Mouse (Mus musculus): Measurements from ENCODE around the gene Xylb. TPM values are rescaled to one million over a fixed set of nuclear protein-coding genes. Genes with fewer than 3 reads are reported as not detected.

The Xylb gene
- 0.99 and 1.2 TPM in 2 replicates for polyA plus RNA-seq (2015; fragmentation: Nextera tagmentation; extraction: Ambion mirVana)

DNA sequence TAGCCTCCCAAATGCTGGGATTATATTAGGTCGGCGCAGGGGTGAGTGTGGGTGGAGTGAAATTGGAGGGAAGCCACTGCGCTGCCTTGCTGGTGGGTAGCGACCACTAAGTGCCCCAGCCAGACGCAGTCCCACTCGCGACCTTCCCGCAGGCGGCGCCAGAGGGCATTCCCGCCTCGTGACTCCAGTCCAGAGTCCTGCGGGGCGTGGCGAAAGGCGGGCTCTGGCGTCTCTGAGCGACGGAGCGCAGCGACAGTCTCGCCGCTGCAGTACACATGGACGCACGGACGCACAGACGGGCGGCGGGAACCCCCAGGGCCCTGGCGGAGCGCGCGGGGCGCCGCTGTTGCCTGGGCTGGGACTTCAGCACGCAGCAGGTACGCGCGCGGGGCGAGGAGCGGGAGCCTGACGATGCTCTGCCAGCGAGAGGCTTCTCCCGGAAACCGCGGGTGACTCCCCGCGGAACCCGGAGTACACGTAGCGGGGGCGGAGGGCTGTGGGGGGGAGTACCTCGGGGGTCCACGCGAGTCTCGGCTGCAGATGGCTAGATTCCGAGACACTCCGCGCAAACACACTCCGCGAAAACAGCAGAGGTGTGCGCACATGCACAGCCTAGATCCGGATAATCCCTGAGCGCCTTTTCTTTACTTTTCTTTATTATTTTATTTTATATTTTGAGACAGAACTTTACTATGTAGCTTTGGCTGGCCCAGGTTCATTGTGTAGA lies at the start of gene Xylb:
TSS of gene Xylb (plus strand) at position 51 of the 727 bp plus-strand sequence.

DNA sequence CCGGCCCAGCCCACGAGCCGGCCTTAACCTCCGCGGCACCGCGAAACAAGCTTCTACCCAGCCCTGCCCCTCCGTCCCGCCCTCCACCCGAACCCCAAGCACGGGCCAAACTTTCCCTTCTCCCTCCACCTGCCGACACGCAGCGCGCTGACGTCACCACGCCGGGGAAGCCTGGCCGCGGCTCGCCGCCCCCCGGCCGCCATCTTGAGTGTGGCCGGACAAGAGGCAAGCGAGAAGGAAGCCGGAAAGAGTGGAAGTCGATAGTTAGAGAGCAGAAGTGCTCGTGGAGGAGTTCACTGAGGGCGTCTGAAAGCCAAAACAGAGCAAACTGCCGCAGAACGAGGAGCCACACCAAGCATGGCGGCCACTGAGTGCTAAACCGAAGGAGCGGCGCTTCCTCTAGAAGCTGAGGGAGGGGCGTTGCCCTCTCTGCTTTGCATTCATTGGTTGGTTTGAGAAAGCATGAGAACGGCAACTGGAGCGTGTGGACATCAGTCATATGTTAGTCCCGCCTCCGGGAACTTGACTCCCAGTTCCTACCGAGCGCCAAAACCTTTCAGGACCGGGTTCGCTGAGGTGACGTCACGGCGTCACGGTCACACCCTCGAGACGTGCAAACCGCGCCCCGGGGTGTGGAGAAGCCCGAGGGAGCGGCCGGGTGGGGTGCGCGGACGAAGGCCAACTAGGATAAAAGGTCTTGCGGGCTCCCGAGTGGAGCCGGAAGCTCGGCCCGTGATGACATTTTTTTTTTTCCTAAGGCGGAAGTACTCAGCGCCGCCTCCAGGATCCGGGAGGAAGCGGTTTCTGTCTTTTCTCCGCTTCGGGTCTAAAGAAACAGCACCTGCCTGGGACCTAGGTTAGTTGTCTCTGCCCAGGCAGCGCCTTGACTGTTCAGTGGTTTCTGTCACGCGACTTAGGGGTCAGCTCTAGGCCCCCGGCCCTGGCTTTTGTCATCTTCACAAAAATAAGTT lies 34.6 kb upstream of the Xylb start, which contains the start of gene Oxsr1:
TSS of gene Oxsr1 (minus strand) at position 139 of the 971 bp plus-strand sequence.

DNA sequence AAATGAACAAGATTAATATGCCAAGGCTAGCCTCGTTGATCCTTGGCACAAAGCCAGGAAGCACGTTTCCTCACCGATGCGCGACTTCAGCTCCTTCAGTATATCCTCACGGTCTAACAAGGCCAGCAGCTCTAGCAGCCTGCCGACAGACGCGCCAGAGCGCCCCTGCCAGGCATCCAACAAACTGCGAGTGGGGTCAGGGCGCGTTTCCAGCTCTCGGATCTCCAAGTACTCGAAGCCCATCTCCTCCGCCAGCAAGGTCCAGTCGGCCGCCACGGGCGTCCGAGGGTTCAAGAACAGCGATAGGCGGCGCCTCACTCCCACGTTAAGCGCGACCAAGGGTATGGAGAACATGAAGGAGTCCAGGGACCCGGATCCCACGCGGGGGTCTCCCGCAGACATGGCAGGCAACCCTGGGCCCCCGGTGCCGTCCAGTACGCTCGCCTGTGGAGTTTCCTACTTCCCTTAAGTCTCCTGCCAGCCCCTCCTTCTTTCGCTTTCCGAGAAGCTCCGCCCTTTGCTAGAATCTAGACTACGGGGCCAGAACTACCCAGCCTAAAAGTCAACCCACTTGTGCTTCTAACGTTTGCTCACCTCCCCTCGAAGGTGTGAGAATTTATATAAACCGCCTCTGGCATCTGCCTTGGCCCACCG lies 17.5 kb upstream of the Xylb start, which contains the start of gene Acaa1a:
TSS of gene Acaa1a (plus strand) at position 119 of the 654 bp plus-strand sequence.

DNA sequence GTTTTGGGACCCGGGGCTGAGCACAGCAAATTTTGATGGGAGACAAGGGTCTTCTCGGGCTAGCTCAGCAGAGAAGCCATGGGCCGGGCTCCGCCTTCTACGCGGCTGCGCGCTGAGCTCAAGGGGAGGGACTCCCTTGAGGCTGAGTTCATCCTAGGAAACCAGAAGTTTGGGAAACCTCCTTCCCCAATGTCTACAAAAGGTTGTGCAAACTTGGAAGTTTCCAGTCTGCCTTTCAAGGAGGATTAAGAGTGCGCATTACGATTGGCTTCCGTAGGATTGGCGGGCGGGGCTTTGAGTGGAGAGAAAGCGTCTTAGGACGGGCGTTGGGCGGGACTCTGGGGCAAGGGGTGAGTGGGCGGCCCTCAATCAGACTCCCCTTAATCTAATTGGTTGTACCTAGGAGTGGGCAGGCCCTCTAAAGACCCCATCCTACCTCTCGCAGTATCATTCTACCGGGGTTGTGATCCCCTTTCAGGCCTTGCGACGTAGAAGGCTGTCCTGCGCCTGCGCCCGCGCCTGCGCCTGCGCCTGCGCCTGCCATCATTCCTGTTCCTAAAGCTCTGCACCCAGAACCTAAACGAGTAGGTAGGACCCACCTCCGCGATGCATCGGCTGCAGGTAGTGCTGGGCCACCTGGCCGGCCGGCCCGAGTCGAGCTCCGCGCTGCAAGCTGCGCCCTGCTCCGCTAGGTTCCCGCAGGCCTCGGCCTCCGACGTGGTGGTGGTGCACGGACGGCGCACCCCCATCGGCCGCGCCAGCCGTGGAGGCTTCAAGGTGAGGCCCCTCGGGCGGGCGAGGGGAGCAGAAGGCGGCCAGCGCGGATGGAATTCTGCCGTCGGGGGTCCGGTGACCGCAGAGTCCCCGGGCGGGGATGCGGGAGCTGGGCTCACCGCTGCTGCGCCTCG lies 16.0 kb upstream of the Xylb start, which contains the start of gene Myd88:
TSS of gene Myd88 (minus strand) at position 503 of the 908 bp plus-strand sequence.

DNA sequence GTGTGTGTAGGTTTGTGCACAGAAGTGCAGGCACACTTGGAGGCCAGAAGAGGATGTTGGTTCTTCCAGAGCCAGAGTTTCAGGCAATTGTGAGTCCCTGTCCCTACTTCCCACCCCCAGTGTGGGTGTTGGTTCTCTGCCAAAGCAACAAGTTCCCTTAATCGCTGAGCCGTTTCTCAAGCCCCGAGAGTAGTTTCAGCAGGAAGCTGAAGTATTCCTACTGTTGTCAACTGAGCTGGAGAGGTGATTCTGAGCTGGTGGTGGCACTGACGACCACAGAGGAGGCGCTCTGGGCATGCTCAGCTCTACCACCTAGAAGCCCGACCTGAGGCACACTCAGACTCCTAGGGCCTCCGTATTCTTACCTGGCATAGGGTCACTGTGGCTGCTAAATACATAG lies 8.1 kb downstream of the Xylb start, which contains the start of gene Slc22a14:
TSS of gene Slc22a14 (minus strand) at position 270 of the 400 bp plus-strand sequence.

DNA sequence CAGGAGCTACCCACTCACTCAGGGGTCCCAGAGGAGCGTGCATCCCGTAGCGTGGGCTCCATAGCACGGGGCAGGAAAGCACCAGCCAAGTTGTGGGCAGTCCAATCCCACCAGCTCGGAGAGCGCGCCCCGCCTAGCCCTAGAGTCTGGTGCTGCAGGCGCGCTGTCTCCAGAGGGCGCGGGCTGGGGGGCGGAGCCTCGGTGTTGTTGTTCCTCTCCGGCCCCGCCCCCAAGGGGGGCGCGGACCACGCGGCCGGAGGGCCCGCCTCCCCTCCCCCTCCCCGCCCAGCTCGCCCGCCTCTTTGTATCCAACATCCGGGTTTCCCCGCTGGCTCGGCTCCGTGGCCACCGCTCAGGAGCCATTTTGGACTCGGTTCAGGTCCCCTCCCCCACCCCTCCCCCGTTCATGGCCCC lies 44.6 kb downstream of the Xylb start, which contains the start of gene Acvr2b:
TSS of gene Acvr2b (plus strand) at position 318 of the 414 bp plus-strand sequence.

Other genes starting within 250 kb of the Xylb start
- 3.0 and 5.7 TPM in 2 replicates for gene Acaa1b, start 200.3 kb upstream of the Xylb start, polyA plus RNA-seq (2015; fragmentation: Nextera tagmentation; extraction: Ambion mirVana)
- gene Gm47289, start 198.2 kb upstream of the Xylb start, polyA plus RNA-seq (2015; fragmentation: Nextera tagmentation; extraction: Ambion mirVana) = not detected in 2 replicates
- not detected in 2 replicates for gene Slc22a13, start 148.3 kb upstream of the Xylb start, polyA plus RNA-seq (2015; fragmentation: Nextera tagmentation; extraction: Ambion mirVana)
- gene Oxsr1, start 35.0 kb upstream of the Xylb start, polyA plus RNA-seq (2015; fragmentation: Nextera tagmentation; extraction: Ambion mirVana) = 9.5 and 11.2 TPM in 2 replicates
- 91.0 and 92.1 TPM in 2 replicates for gene Acaa1a, start 17.7 kb upstream of the Xylb start, polyA plus RNA-seq (2015; fragmentation: Nextera tagmentation; extraction: Ambion mirVana)
- 27.0 and 30.2 TPM in 2 replicates for gene Myd88, start 16.0 kb upstream of the Xylb start, polyA plus RNA-seq (2015; fragmentation: Nextera tagmentation; extraction: Ambion mirVana)
- 0.16 and 0.21 TPM in 2 replicates for gene Slc22a14, start 8.2 kb downstream of the Xylb start, polyA plus RNA-seq (2015; fragmentation: Nextera tagmentation; extraction: Ambion mirVana)
- gene Acvr2b, start 44.7 kb downstream of the Xylb start, polyA plus RNA-seq (2015; fragmentation: Nextera tagmentation; extraction: Ambion mirVana) = 5.2 and 5.9 TPM in 2 replicates
- 6.5 and 7.3 TPM in 2 replicates for gene Exog, start 87.6 kb downstream of the Xylb start, polyA plus RNA-seq (2015; fragmentation: Nextera tagmentation; extraction: Ambion mirVana)
- gene Scn5a, start 221.6 kb downstream of the Xylb start, polyA plus RNA-seq (2015; fragmentation: Nextera tagmentation; extraction: Ambion mirVana) = 0.10 and 0.16 TPM in 2 replicates